Mouse (Mus musculus): ENCODE measurements around the gene Rp2. TPM values are rescaled to one million over a fixed set of nuclear protein-coding genes. Genes with fewer than 3 reads are reported as not detected.
"Not testable (repeated sequence)": the region's sequence is repeated elsewhere in the genome, so short reads cannot be mapped to it uniquely, and the experiment has no call there.

Gene Rp2
- 14.5 and 15.9 TPM in 2 replicates for polyA plus RNA-seq (2016; fragmentation: Nextera tagmentation; extraction: Ambion mirVana)

DNA sequence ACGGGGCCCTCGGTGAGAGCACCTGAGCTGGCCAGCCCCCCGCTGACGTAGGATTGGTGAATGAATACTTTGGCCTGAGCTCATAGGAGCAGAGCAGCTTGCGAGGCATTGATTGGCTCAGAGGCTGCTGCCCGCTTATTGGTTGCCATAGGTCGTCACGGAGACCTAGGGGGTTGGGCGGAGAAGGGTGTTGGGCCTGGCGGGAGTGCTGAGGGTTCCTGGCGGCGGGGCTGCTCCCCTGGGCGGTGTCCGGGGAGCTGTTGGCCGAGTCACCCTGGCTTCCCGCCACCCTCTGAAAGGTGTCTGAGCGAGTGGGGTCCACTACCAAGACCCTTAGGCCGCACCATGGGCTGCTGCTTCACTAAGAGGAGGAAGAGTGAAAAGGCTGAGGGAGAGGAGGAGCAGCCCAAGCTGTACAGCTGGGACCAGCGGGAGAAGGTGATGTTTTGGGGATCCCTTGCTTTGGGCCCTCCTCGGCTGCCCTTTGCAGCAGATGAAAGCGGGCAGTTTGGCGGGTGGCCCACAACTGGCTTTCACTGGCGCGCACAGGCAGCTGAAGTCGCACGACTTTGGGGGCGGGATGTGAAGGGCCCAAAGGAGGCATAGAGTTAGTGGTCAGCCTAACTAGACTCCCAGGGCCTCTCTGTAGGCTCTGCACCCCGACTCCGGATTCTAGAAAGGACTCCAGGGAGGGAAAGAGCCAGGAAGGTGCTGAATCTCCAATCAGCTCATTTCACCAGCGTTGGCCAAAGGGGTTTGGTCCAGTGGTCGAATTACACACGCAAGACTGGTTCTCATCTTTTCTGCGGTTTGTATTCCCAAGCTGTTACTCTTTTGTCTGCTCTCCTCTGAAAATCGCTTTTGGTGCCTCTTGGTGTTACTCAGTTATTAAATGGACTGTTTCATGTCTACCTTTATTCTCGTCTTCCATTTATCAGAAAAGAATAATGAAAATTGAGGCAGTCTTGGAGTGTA lies at the start of gene Rp2:
Gene Rp2, plus strand, starts transcription at position 91 of the 975 bp plus-strand sequence.
- peak within 1 kb of the TSS; percentile 88 for H3K27ac ChIP-seq
- H3K4me1 ChIP-seq: no peaks in the 10 kb centered on the region
- no peaks in the 10 kb centered on the region for H3K36me3 ChIP-seq
- H3K4me3 ChIP-seq: peak within 1 kb of the TSS; percentile 72
- 16% methylated on average over 35 of the region's 35 CpGs for WGBS
- no peaks in the 10 kb centered on the region for H3K9me3 ChIP-seq
- no peaks in the 10 kb centered on the region for H3K27me3 ChIP-seq (ENCODE audit: insufficient read depth, poor library complexity, severe bottlenecking)
- DNase-seq (ENCODE audit: low spot score): peak; percentile 95

DNA sequence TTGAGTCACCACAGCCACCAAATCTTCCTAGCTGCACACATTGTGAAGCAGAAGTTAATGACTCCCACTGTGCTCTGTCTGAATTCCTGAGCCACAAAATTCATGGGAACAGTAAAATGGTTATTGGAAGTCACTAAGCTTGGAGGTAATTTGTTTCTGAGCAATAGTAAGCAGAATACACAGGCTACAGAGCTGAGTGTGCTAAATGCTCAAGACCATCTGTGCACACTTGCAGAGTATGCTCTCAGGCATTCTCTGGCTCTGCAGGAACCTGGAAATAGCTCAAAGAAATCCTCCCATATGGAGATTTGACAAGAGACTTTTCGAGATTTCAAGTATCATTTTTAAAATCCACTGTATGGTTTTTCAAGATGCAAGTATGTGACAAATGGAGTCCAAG lies 31.5 kb upstream of the Rp2 start:
- Histone ChIP-seq H3K27me3 (ENCODE audit: insufficient read depth, poor library complexity, severe bottlenecking) (no peaks in the 10 kb centered on the region), H3K4me3 (no peak overlapping the region), H3K4me1 (no peaks in the 10 kb centered on the region), H3K36me3 (no peaks in the 10 kb centered on the region), H3K9me3 (no peaks in the 10 kb centered on the region), H3K27ac (no peak overlapping the region)
- no peak for DNase-seq (ENCODE audit: low spot score)
- WGBS: 76% methylated on average over 1 of the region's 1 CpGs

DNA sequence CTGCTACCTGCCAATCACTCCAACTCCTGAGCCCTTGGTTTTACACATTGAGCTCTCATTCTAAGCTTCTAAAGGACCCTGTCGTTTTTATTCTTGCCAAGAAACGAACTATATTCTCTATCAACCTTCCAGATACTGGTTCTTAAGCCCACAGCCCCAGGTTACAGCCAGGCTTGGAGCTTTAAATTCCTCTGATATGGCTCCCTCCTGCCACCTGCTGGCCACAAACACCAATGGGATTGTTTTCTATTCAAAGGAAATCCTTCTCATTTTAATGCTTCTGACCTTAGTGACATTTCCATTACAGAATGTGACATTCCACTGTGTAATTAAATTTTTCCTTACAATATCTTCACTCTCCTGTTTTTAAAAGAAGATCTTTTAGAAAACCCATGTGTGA lies 28.6 kb upstream of the Rp2 start:
- H3K27ac ChIP-seq: no peak overlapping the region
- no peaks in the 10 kb centered on the region for H3K4me1 ChIP-seq
- no peak overlapping the region for H3K4me3 ChIP-seq
- H3K36me3 ChIP-seq: no peaks in the 10 kb centered on the region
- no peak for DNase-seq (ENCODE audit: low spot score)
- 23% methylated on average over 2 of the region's 2 CpGs for WGBS
- H3K9me3 ChIP-seq: no peaks in the 10 kb centered on the region
- no peaks in the 10 kb centered on the region for H3K27me3 ChIP-seq (ENCODE audit: insufficient read depth, poor library complexity, severe bottlenecking)

- no peaks in the 10 kb centered on the region for H3K9me3 ChIP-seq
- no peaks in the 10 kb centered on the region for H3K4me1 ChIP-seq
- no peak overlapping the region for H3K27ac ChIP-seq
- H3K4me3 ChIP-seq: no peak overlapping the region
- H3K27me3 ChIP-seq (ENCODE audit: insufficient read depth, poor library complexity, severe bottlenecking): no peaks in the 10 kb centered on the region
- no peak for DNase-seq (ENCODE audit: low spot score)
- no peaks in the 10 kb centered on the region for H3K36me3 ChIP-seq
Observed at GRCm38 (mm10) chrX:20344980-20345379, 19.3 kb upstream of the Rp2 start.

DNA sequence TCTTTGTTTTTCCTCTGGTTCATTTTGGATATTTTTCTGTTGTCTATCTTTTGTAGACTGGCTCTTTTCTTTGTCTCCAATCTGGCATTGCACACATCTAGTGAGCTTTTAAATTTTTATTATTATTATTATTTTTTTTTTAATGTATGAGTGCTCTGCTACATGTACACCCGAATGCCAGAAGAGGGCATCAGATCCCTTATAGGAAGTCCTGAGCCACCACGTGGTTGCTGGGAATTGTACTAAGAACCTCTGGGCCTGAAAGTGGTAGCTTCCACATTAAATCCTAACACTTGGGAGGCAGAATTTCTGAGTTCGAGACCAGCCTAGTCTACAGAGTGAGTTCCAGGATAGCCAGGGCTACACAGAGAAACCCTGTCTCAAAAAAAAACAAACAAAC lies 17.9 kb upstream of the Rp2 start:
- Histone ChIP-seq H3K9me3 (no peaks in the 10 kb centered on the region), H3K27ac (no peak overlapping the region), H3K4me1 (no peaks in the 10 kb centered on the region), H3K27me3 (ENCODE audit: insufficient read depth, poor library complexity, severe bottlenecking) (no peaks in the 10 kb centered on the region), H3K4me3 (no peak overlapping the region), H3K36me3 (no peaks in the 10 kb centered on the region)
- 61% methylated on average over 3 of the region's 3 CpGs for WGBS
- no peak for DNase-seq (ENCODE audit: low spot score)

- H3K36me3 ChIP-seq; H3K4me1 ChIP-seq; H3K4me3 ChIP-seq; H3K27me3 ChIP-seq (ENCODE audit: insufficient read depth, poor library complexity, severe bottlenecking); H3K9me3 ChIP-seq; DNase-seq (ENCODE audit: low spot score); H3K27ac ChIP-seq: not testable (repeated sequence)
- 91% methylated on average over 4 of the region's 4 CpGs for WGBS
Observed at GRCm38 (mm10) chrX:20350241-20350640, 14.0 kb upstream of the Rp2 start.

DNA sequence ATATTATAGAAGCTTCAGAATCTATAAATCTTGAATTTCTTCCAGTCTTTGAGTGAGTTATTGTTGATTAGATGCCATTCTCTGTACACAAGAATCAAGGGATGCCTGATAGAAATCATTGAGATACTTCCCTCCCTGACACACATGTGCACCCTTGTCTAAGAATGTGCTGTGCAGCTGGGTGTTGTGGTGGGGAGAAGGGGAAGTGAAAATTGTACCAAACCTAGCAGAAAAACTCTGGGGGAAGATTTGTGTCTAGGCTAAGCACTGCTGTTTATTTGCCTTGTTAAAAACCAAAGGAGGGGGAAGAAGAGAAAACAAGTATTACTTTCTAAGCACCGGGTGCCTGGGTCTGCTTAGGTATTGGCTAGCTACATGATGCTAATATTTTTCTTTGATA lies 9.0 kb upstream of the Rp2 start:
- no peak overlapping the region for H3K27ac ChIP-seq
- DNase-seq (ENCODE audit: low spot score): no peak
- H3K36me3 ChIP-seq: no peaks in the 10 kb centered on the region
- no peaks in the 10 kb centered on the region for H3K9me3 ChIP-seq
- H3K4me1 ChIP-seq: no peaks in the 10 kb centered on the region
- whole genome bisulfite sequencing: 71% methylated on average over 1 of the region's 1 CpGs
- no peak overlapping the region for H3K4me3 ChIP-seq
- H3K27me3 ChIP-seq (ENCODE audit: insufficient read depth, poor library complexity, severe bottlenecking): no peaks in the 10 kb centered on the region

DNA sequence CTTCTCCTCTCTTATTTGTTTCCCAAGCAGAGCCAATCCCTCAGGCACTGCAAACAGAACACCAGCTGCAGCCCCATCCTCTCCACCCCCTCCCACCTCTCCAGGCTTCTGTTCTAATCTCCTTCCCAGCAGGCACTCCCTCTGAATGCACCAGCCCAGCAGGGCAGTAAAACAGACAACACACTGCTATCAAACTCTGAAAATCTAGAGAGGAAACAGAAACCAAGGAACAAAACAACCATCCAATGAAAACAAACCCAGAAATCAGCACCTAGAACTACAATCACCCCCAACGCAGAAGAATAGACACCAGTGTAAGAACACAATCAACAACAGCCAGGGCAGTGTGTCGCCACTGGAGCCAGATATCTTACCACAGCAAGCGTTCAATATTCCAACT lies 8.0 kb upstream of the Rp2 start:
- H3K9me3 ChIP-seq: no peaks in the 10 kb centered on the region
- no peak for DNase-seq (ENCODE audit: low spot score)
- no peak overlapping the region for H3K27ac ChIP-seq
- no peaks in the 10 kb centered on the region for H3K27me3 ChIP-seq (ENCODE audit: insufficient read depth, poor library complexity, severe bottlenecking)
- H3K36me3 ChIP-seq: no peaks in the 10 kb centered on the region
- H3K4me3 ChIP-seq: no peak overlapping the region
- H3K4me1 ChIP-seq: no peaks in the 10 kb centered on the region
- 24% methylated on average over 3 of the region's 3 CpGs for WGBS

DNA sequence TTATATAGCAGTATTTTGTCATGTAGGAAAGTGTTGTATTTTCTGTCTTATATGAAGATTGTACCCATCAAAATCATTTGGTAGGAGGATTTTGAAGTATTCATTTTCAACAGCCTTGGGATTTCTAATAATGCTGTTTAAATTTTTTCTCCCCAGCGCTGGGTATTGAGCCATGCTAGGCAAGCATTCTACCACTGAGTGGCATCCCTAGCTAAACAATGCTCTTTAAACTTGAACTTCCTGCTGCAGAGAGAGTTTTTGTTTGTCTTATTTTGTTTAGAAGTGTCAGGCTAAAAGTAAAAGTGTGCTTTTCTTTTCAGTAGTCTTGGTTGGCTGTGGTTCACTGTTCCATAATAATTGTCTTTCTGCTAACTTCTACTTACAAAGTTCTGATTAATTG lies 1.8 kb downstream of the Rp2 start:
- no peak for DNase-seq (ENCODE audit: low spot score)
- Histone ChIP-seq H3K9me3 (no peaks in the 10 kb centered on the region), H3K27me3 (ENCODE audit: insufficient read depth, poor library complexity, severe bottlenecking) (no peaks in the 10 kb centered on the region), H3K36me3 (no peaks in the 10 kb centered on the region), H3K4me3 (no peak overlapping the region), H3K27ac (no peak overlapping the region), H3K4me1 (no peaks in the 10 kb centered on the region)
- 59% methylated on average over 1 of the region's 1 CpGs for WGBS

- 78% methylated on average over 7 of the region's 7 CpGs for WGBS
- H3K36me3 ChIP-seq: peaks cover 5% of the 10 kb centered on the region; the same call in 1 of the 2 replicates
Observed at GRCm38 (mm10) chrX:20379347-20380014, 15.2 kb downstream of the Rp2 start.

GRCm38 (mm10) chrX:20382260-20382659 lies 18.0 kb downstream of the Rp2 start:
- no peak for DNase-seq (ENCODE audit: low spot score)
- Histone ChIP-seq H3K36me3 (peaks cover 5% of the 10 kb centered on the region; the same call in 1 of the 2 replicates), H3K4me1 (no peaks in the 10 kb centered on the region), H3K9me3 (no peaks in the 10 kb centered on the region), H3K27ac (no peak overlapping the region), H3K27me3 (ENCODE audit: insufficient read depth, poor library complexity, severe bottlenecking) (no peaks in the 10 kb centered on the region), H3K4me3 (no peak overlapping the region)
- 77% methylated on average over 6 of the region's 6 CpGs for WGBS

More at GRCm38 (mm10) chrX:20379347-20380014, 15.2 kb downstream of the Rp2 start:
- no peak overlapping the region for H3K4me3 ChIP-seq
- no peaks in the 10 kb centered on the region for H3K9me3 ChIP-seq
- H3K4me1 ChIP-seq: no peaks in the 10 kb centered on the region
- H3K27ac ChIP-seq: no peak overlapping the region
- no peaks in the 10 kb centered on the region for H3K27me3 ChIP-seq (ENCODE audit: insufficient read depth, poor library complexity, severe bottlenecking)
- no peak for DNase-seq (ENCODE audit: low spot score)

- WGBS: 69% methylated on average over 3 of the region's 3 CpGs
- no peak for DNase-seq (ENCODE audit: low spot score)
- H3K4me3 ChIP-seq: no peak overlapping the region
Observed at GRCm38 (mm10) chrX:20387006-20387405, 22.7 kb downstream of the Rp2 start.

DNA sequence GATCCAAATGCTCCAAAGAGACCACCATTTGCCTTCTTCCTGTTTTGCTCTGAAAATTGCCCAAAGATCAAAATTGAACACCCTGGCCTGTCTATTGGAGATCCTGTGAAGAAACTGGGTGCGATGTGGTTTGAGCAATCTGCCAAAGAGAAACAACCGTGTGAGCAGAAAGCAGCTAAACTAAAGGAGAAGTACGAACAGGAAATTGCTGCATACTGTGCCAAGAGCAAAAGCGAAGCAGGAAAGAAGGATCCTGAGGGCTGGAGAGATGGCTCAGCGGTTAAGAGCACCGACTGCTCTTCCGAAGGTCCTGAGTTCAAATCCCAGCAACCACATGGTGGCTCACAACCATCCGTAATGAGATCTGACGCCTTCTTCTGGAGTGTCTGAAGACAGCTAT lies 27.7 kb downstream of the Rp2 start:
- DNase-seq (ENCODE audit: low spot score); H3K9me3 ChIP-seq; H3K27ac ChIP-seq; H3K4me3 ChIP-seq; H3K27me3 ChIP-seq (ENCODE audit: insufficient read depth, poor library complexity, severe bottlenecking); H3K4me1 ChIP-seq; H3K36me3 ChIP-seq: not testable (repeated sequence)
- 94% methylated on average over 9 of the region's 9 CpGs for WGBS

More at GRCm38 (mm10) chrX:20387006-20387405, 22.7 kb downstream of the Rp2 start:
- Histone ChIP-seq H3K4me1 (no peaks in the 10 kb centered on the region), H3K36me3 (peaks cover 2% of the 10 kb centered on the region; the same call in 1 of the 2 replicates), H3K27me3 (ENCODE audit: insufficient read depth, poor library complexity, severe bottlenecking) (no peaks in the 10 kb centered on the region), H3K27ac (no peak overlapping the region), H3K9me3 (no peaks in the 10 kb centered on the region)
